Mouse (Mus musculus) thymus, postnatal 36 days (tissue): Measurements from ENCODE around the gene Sppl2c.
"Not testable (repeated sequence)": the region's sequence is repeated elsewhere in the genome, so short reads cannot be mapped to it uniquely, and the experiment has no call there.

ENCODE experiments used
- DNase-seq, 2 experiments: peaks; one replicate each; pipeline ENCODE4 v3.0.0; 2022; ENCODE audit warnings: mixed read lengths in 2 of 2

Sppl2c gene

GRCm38 (mm10) chr11:104197861-104198260 is 11.7 kb downstream of the Sppl2c start:
- no peak for DNase-seq

DNA sequence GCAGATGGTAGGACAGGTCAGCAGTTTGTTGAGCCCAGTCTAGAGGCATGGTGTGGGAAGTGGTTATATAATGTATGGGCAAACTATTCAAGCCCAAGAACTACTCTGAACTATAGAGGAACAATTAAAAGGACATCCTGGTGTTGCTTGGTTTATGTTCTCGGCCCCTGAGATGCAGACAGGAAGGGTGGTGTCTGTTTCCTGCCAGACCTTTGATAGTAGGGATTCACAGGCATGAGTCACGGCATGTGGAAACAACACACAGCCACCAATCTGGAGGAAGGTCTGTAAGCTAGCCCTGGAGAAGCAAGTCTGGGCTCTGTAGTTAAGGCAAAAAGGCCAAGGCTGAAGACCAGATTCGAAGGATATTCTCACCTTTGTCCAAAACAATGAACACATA is 17.1 kb downstream of the Sppl2c start:
- no peak for DNase-seq

DNA sequence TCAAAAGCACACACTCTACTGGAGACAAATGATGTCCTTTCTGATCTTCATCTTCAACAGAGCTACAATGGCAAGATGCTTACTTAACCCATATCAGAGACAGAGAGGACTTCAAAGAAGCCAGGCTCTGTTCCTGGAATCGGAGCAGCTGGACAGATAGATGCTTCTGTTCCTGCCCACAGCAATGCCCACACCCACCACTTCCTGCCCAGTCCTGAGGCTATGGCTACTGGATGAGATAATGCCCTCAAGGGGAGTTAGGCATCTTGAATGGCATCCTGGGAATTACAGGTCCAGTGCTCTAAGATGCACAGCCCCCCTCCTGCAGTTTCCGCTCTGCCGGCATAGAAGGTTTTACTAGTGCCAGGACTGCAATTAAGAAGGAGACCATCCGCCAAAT is 20.4 kb downstream of the Sppl2c start:
- DNase-seq, result no peak

GRCm38 (mm10) chr11:104209041-104209440 is 22.9 kb downstream of the Sppl2c start:
- DNase-seq, result no peak

- DNase-seq, result no peak
Observed at GRCm38 (mm10) chr11:104211251-104211650, 25.1 kb downstream of the Sppl2c start.

DNA sequence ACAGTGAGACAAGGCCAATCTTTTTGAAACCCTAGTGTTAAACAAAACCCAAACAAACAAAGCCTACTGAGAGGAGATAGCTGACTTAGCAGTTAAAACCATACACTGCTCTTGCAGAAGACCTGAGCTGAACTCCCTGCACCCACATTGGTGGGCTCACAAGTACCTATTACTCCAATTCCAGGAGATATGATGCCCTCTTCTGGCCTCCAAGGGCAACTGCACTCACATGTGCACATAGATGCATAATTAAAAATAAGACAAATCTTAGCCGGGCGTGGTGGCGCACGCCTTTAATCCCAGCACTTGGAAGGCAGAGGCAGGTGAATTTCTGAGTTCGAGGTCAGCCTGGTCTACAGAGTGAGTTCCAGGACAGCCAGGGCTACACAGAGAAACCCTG is 28.0 kb downstream of the Sppl2c start:
- not testable (repeated sequence) for DNase-seq

DNA sequence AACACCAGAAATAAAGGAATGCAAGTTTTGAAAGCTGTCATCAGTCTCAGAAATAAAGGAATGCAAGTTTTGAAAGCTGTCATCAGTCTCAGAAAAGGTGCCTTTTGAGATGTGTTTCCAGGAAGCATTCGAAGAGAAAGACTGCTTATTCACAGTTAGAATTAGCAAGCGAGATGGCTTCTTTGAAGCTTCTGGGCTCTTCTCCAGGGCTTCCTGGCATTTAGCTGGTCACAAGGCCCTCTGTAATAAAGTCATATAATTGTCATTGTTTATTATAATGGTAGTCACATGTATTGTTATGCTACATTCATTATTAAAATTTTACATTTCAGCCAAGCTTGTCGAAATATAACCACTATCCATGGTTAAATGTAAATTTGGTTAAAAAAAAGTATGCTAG is 31.9 kb downstream of the Sppl2c start:
- no peak for DNase-seq

- DNase-seq, result no peak
Observed at GRCm38 (mm10) chr11:104220291-104220690, 34.2 kb downstream of the Sppl2c start.

- DNase-seq, result no peak
Observed at GRCm38 (mm10) chr11:104221751-104222150, 35.6 kb downstream of the Sppl2c start.

DNA sequence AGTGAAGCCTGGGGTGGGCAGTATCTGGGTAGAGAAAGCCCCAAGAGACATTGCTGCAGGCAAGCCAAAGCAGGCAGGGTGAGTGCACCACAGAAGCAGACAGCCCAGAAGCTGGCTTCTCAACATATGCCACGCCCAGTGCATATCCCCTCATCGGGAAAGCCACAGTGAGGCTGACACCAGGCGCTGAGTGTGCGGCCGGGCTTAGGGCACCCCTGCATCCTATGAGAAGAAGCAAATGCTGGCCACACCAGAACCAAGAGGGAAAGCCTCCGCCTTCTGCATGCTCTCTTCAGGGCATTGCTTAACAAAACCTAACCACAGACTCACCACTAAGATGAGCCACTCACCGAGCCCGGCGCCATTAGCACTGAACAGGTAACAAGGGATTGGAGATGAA is 37.2 kb downstream of the Sppl2c start:
- DNase-seq, result no peak

DNA sequence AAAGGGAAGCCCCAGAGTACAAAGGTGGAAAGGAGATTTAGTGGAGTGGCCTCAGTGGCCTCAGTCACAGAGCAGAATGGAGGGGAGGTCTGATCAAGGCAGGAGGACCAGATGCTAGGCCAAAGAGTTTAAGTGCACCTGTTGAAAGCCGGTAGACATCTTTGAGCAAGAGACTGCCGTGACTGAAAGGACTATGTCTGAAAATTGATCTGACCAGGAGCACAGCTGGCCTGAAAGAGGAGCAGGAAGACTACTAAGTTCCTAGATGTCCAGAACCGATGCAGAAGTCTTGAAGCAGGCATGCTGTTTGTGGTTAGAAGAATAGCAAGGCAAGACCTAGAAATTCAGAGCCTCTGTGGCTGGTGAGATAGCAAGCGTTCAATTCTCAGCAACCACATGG is 43.3 kb downstream of the Sppl2c start:
- DNase-seq, result no peak

DNA sequence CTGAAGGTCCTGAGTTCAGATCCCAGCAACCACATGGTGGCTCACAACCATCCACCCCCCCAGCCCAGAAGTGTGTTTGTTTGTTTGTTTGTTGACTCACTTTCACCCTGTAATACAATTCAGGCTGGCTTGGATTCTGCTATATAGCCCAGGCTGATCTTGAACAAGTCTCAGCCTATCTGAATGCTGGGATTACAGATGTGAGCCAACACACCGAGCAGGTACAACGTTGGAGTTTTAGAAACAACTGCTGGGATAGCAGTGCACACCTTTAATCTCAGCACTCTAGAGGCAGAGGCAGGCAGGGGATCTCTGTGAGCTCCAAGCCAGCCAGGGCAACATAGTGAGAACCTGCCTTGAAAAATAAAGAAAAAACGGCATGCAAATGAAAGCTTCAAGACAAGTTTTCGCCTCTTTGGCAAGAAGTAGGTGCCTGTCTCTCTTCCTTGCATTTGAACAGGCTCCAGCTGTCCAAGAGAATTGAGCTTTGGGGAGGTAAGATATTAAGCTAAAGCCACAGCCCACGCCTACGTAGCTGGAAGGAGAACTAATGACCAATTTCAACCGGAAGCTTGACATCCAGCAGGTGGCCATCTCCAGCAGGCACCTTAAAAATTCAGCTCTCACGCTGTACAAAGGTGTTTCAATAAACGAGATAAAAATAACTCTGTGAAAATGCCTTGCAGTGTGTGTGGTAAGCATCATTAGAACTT is 44.1 kb downstream of the Sppl2c start:
- no peak for DNase-seq

DNA sequence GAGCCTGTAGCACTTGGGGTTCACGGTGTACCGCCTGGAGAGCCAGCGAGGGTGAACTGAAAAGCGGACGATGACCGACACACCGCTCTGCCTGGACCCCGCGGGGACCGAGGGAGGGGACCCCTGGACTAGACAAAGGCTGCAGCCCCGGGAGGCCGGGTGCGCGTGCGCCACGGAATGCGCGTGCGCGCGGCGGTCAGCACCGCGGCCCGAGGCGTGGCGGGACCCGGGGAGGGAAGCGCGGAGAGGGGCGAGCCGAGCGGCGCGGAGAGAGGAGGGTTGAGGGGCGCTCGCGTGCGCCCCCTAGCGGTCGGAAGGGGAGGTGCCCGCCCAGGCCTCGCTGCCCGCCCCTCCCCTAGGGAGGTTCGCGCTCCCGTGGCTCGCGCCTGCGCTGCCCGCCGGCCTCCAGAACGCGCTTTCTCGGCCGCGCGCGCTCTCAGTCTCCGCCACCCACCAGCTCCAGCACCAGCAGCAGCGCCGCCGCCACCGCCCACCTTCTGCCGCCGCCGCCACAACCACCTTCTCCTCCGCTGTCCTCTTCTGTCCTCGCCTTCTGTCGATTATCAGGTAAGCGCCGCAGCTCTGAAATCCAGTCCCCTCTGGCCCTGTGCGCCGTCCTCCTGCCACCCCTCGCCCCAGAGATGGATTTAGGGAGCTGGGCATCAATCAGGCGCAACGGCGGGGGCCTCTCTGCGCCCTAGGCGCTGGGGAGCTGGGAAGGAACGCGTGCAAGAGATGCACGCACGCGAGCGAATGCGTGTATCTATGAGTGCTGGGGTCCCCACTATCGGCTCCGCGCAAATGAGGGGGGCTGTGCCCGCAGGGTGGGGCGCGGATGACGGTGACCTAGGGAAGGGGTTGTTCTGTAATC is 45.1 kb downstream of the Sppl2c start, which contains the start of gene Mapt:
Gene Mapt (plus strand): TSS at position 350 of the 871 bp plus-strand sequence.
- DNase-seq, result peak; percentile 55 to 62

- DNase-seq, result peak; percentile 8 to 26
Observed at GRCm38 (mm10) chr11:104232141-104233061, 46.3 kb downstream of the Sppl2c start.

GRCm38 (mm10) chr11:104233101-104233500 is 47.0 kb downstream of the Sppl2c start:
- DNase-seq, result no peak

DNA sequence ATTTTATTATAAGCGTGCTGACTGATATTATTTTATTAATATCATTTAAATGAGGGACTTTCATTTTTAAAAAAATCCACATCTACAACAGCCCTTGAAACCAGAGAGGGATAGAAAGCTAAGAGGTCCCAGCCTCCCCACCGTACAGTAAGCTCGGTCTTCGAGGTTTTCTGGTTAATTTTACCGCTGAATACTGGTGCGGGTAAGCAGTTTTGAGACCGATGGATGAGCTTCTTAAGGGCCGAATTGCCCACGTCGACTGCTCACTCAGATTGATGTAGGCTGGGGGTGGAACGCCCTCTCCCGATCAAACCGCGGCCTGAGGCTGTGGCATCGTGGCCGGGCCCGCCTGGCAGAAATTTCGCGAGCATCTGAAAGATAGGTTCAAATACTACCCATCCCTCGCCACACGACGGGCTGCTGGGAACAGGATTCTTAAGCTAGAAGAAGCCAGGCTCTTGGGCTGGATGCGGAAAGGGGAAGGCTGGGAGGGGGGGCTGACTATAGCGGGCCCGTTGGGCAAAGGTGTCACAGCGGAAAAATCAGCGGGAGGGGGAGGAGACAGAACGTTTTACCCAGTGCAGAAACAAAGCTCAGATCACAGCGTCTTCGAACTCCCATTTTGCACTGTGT is 47.6 kb downstream of the Sppl2c start:
- no peak for DNase-seq

DNA sequence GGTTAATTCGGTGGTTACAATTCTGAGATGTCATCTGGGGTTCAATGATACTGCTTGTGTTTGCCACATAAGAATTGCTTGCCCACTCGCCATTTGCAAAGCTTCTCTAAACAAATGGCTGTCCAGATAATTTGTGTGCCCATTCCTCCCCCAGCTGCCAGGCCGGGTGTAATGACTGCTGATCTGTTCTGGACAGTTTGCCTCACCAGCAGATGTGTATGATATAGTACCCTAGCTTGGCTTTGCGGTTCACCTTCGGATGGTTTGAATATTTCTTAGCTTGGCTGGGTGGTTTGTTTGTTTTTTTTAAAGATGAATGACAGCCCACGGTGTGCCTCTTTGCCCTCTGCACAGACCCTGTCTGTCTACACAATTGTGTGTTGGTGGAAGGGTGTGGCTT is 48.6 kb downstream of the Sppl2c start:
- no peak for DNase-seq

GRCm38 (mm10) chr11:104235881-104236280 is 49.8 kb downstream of the Sppl2c start:
- no peak for DNase-seq

- no peak for DNase-seq
Observed at GRCm38 (mm10) chr11:104237226-104237625, 51.1 kb downstream of the Sppl2c start.

GRCm38 (mm10) chr11:104237958-104238747 is 52.0 kb downstream of the Sppl2c start:
- DNase-seq, result no peak
